Mouse (Mus musculus): ENCODE data around the gene Ldb1. TPM values are rescaled to one million over a fixed set of nuclear protein-coding genes. Genes with fewer than 3 reads are reported as not detected.
A peak's percentile ranks its signal among the peaks of the same experiment; 100 is the strongest.

Ldb1 gene
- polyA plus RNA-seq (2011; ENCODE audit: insufficient read depth, insufficient read length, low replicate concordance, missing spikeins) = 177 and 217 TPM in 2 replicates

DNA sequence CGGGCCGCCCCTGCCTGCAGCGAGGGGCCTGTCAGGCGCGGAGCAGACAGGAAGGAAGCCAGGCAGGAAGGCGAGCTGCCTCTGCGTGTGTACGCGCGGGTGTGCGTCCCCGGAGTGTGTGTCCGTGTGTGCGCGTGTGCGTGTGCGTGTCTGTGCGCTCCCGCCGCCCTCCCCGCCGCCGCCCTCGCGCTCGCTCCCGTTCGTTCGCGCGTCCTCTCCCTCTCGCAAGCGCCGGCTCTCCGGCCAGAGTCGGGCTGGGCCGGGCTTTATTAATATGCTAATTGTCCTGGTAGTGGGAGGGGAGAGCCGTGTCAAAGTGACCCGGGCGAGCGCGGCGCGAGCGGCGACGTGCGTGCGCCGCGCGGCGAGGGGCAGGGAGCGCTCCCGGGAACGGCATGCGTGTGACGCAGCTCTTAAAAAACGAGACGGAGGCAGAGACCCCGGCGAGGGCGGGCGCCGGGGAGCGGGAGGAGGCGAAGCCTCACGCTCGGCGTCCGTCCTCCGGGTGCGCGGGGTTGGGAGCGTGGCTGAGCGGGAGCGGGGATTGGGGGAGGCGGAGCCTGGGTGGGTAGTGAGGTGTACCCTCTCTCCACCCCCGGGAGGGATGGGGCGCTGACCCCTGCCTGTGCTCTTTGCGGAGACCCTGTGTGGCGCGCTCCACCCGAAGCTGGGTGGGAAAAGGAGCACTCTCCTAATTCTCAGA, at the start of gene Ldb1:
TSS of gene Ldb1 (minus strand) at position 222 of the 703 bp plus-strand sequence.
- TF ChIP-seq CTCF (IDR thresholded peaks at IDR 0.05; ENCODE audit: control insufficient read depth, insufficient read depth, low read length) (no peak), POLR2A (IDR thresholded peaks at IDR 0.05; ENCODE audit: borderline replicate concordance, control insufficient read depth, low read depth, low read length) (peak; percentile 67)
- H3K27ac ChIP-seq (ENCODE audit: control insufficient read depth, insufficient read depth, low read depth, low read length, poor library complexity) = peak within 1 kb of the TSS; percentile 79
- H3K4me1 ChIP-seq (ENCODE audit: control insufficient read depth, insufficient read depth, low read length) = peaks cover 8% of the 10 kb centered on the region

DNA sequence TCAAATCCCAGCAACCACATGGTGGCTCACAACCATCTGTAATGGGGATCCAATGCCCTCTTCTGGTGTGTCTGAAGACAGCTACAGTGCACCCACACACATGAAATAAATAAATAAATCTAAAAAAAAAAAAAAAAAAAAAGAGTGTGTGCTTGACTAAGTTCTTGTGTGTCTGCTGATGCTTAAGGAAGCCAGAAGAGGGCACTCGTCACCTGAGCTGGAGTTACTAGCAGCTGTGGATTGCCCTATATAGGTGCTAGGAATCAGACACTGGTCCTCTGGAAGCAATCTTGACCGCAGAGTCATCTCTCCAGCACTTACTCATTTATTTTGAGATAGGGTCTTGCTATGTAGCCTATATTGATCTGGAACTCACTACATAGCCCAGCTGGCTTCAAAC, 49.1 kb upstream of the Ldb1 start:
- TF ChIP-seq CTCF (IDR thresholded peaks at IDR 0.05; ENCODE audit: control insufficient read depth, insufficient read depth, low read length) (no peak), POLR2A (IDR thresholded peaks at IDR 0.05; ENCODE audit: borderline replicate concordance, control insufficient read depth, low read depth, low read length) (no peak)
- 87% methylated on average over 2 of the region's 2 CpGs for WGBS
- no peaks in the 10 kb centered on the region for H3K4me1 ChIP-seq (ENCODE audit: control insufficient read depth, insufficient read depth, low read length)
- no peak overlapping the region for H3K4me3 ChIP-seq (replicated peaks; ENCODE audit: control insufficient read depth, low read depth, low read length)
- no peak overlapping the region for H3K27ac ChIP-seq (ENCODE audit: control insufficient read depth, insufficient read depth, low read depth, low read length, poor library complexity)

More for the DNA sequence above, at the start of gene Ldb1:
- H3K4me3 ChIP-seq (replicated peaks; ENCODE audit: control insufficient read depth, low read depth, low read length) = peak within 1 kb of the TSS; percentile 97
- WGBS = under 1% methylated on average over 84 of the region's 84 CpGs

DNA sequence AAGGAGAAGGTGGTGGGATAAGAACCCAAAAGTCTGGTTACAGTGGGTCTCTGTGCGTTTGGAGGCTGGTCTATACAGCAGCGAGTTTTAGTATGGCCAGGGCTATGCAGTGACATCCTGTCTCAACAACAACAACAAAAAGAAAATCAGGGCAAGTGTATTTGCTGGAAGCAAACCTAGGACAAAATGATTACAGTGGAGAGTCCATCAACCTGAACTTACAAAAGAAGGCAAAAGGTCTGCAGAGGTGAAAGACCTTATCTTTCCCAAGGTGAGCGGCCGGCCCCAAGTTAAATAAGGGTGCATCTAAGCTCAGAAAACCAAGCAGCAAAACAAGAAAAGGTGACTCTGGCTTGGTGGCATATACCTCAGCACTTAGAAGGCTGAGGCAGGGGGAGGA, 46.6 kb upstream of the Ldb1 start:
- no peak overlapping the region for H3K27ac ChIP-seq (ENCODE audit: control insufficient read depth, insufficient read depth, low read depth, low read length, poor library complexity)
- no peak for TF ChIP-seq CTCF (IDR thresholded peaks at IDR 0.05; ENCODE audit: control insufficient read depth, insufficient read depth, low read length)
- TF ChIP-seq POLR2A (IDR thresholded peaks at IDR 0.05; ENCODE audit: borderline replicate concordance, control insufficient read depth, low read depth, low read length) = no peak
- WGBS = 85% methylated on average over 4 of the region's 4 CpGs
- H3K4me1 ChIP-seq (ENCODE audit: control insufficient read depth, insufficient read depth, low read length) = no peaks in the 10 kb centered on the region
- H3K4me3 ChIP-seq (replicated peaks; ENCODE audit: control insufficient read depth, low read depth, low read length) = no peak overlapping the region

DNA sequence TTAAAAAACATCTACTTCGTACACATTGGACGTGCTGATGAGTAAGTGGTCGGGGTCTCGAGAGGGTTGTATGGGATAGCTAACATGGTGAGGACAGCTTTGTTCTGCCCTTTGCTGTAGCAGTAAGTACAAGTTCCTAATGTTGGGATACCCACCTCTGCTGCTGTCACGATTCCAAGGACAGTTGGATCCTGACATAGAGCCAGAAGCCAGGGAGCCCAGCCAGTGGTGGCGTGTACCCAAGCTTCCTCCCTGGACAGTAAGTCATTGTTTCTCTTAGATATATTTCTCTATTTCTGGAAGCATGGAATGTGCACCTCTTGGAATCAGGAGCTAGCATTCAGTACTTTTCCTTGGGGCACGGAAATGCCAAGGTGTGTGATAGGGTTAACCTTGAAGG, 42.9 kb upstream of the Ldb1 start:
- H3K4me3 ChIP-seq (replicated peaks; ENCODE audit: control insufficient read depth, low read depth, low read length) = no peak overlapping the region
- H3K4me1 ChIP-seq (ENCODE audit: control insufficient read depth, insufficient read depth, low read length) = no peaks in the 10 kb centered on the region
- no peak overlapping the region for H3K27ac ChIP-seq (ENCODE audit: control insufficient read depth, insufficient read depth, low read depth, low read length, poor library complexity)
- WGBS = 80% methylated on average over 7 of the region's 7 CpGs
- TF ChIP-seq CTCF (IDR thresholded peaks at IDR 0.05; ENCODE audit: control insufficient read depth, insufficient read depth, low read length) (no peak), POLR2A (IDR thresholded peaks at IDR 0.05; ENCODE audit: borderline replicate concordance, control insufficient read depth, low read depth, low read length) (no peak)

DNA sequence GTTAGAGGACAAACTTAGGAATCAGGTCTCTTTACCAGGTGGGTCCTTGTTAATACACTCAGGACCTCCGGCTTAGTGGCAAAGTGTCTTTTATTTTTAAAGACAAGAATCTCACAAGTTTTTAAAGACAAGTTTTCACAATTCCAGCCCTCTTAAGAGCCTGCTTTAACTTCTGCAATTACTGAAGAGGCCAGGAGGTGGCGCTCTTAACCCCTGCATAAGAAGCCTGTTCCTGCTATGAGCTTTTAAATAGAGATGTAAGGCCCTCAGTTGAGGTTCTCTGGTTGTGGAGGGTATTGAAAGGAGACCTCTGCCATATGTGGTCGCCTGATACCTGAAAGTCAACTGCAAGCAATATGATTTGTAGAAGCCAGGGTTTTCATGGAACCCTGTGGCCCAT, 41.3 kb upstream of the Ldb1 start:
- no peak for TF ChIP-seq POLR2A (IDR thresholded peaks at IDR 0.05; ENCODE audit: borderline replicate concordance, control insufficient read depth, low read depth, low read length)
- TF ChIP-seq CTCF (IDR thresholded peaks at IDR 0.05; ENCODE audit: control insufficient read depth, insufficient read depth, low read length) = 0 out of 2 replicates have a peak, but pooled peaks have one; percentile 7
- Histone ChIP-seq H3K4me3 (replicated peaks; ENCODE audit: control insufficient read depth, low read depth, low read length) (no peak overlapping the region), H3K27ac (ENCODE audit: control insufficient read depth, insufficient read depth, low read depth, low read length, poor library complexity) (no peak overlapping the region), H3K4me1 (ENCODE audit: control insufficient read depth, insufficient read depth, low read length) (no peaks in the 10 kb centered on the region)
- WGBS = 24% methylated on average over 3 of the region's 3 CpGs

DNA sequence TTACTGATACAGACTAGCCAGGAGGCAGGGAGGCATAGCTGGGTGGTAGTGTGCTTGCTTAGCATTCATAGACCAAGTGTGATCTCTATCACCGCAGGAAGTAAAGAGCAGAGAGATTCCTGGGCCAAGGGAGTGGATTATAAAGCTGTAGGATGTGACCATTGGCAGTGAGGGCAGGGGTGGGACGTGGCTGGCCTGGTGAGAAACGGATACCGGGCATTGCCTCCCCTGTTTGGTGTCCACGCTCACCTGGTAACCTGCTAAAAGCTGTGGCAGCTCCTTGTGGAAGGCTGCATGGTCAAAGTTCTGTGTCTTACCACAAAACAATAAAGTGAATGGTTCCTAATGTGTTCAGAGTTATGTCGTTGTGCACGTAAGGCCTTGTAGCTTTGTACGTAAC, 40.2 kb upstream of the Ldb1 start:
- 89% methylated on average over 8 of the region's 8 CpGs for WGBS
- TF ChIP-seq POLR2A (IDR thresholded peaks at IDR 0.05; ENCODE audit: borderline replicate concordance, control insufficient read depth, low read depth, low read length) = no peak
- no peak for TF ChIP-seq CTCF (IDR thresholded peaks at IDR 0.05; ENCODE audit: control insufficient read depth, insufficient read depth, low read length)
- no peaks in the 10 kb centered on the region for H3K4me1 ChIP-seq (ENCODE audit: control insufficient read depth, insufficient read depth, low read length)
- H3K27ac ChIP-seq (ENCODE audit: control insufficient read depth, insufficient read depth, low read depth, low read length, poor library complexity) = no peak overlapping the region
- H3K4me3 ChIP-seq (replicated peaks; ENCODE audit: control insufficient read depth, low read depth, low read length) = no peak overlapping the region

DNA sequence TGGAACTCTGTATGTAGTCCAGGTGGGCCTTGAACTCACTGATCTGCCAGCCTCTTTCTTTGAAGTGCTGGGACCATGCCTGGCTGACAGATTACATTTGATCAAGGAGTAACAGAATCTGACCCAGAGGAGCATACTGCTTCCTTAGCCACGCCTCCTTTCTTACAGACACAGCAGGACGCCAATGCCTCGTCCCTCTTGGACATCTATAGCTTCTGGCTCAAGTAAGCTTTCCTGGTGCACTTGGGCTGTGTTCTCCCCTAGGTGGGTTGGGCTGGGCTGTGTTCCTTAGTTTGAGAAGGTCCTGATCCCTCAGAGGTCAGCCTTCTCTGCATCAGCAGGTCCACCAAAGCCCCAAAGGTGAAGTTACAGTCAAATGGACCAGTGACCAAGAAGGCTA, 33.5 kb upstream of the Ldb1 start:
- H3K4me3 ChIP-seq (replicated peaks; ENCODE audit: control insufficient read depth, low read depth, low read length) = no peak overlapping the region

DNA sequence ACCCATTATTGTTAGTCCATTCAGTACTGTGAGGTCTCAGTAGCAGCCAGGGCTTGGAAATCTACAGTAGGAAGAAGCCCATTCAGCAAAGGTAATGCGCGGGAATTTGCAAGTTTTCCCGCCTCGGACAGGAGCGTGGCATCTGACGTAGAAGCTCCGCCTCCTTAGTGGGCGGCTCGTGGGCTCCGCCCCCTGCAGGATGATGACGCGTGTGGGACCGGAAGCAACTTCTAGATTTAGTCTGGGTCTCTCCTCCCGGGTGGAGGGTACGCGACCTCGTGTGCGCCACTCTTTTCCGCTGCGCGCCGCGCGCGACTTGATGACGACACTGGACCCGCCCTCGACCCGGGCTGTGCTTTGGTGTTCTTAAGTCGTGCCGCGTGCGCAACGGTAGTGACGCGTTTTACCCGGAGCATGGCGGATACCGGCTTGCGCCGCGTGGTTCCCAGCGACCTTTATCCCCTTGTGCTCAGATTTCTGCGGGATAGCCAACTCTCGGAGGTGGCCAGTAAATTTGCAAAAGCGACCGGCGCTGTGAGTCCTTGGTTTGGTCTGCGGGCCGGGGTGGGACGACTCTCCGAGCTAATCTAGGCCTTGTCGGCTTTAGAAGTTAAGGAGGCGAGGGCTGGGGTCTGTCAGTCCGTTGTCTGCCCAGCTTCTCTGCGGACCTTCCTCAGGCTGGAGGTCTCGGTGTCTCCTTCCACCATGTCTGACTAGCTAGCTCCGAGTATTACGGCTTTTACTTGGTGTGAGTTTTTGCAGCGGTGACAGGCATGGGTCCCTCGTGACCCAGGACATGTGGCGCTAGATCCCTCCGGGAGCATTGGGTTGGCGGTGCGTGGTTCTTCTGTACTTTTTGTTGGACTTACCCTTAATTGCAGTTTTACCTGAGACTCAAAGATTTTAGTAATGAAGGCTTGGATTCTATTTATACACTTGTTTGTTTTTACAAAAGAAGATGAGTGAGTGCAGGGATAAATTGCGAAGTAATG, 30.9 kb upstream of the Ldb1 start, which contains the start of gene Nolc1:
TSS of gene Nolc1 (plus strand) at position 248 of the 992 bp plus-strand sequence.
- H3K4me3 ChIP-seq (replicated peaks; ENCODE audit: control insufficient read depth, low read depth, low read length) = peak within 1 kb of the TSS; percentile 95
- no peaks in the 10 kb centered on the region; the same call in 1 of the 2 replicates for H3K4me1 ChIP-seq (ENCODE audit: control insufficient read depth, insufficient read depth, low read length)
- under 1% methylated on average over 66 of the region's 66 CpGs for WGBS
- TF ChIP-seq CTCF (IDR thresholded peaks at IDR 0.05; ENCODE audit: control insufficient read depth, insufficient read depth, low read length) (no peak), POLR2A (IDR thresholded peaks at IDR 0.05; ENCODE audit: borderline replicate concordance, control insufficient read depth, low read depth, low read length) (peak; percentile 56; the same call in 1 of the 2 replicates)
- peak within 1 kb of the TSS; percentile 35; the same call in 1 of the 2 replicates for H3K27ac ChIP-seq (ENCODE audit: control insufficient read depth, insufficient read depth, low read depth, low read length, poor library complexity)

More for the DNA sequence above, 33.5 kb upstream of the Ldb1 start:
- no peak overlapping the region for H3K27ac ChIP-seq (ENCODE audit: control insufficient read depth, insufficient read depth, low read depth, low read length, poor library complexity)
- H3K4me1 ChIP-seq (ENCODE audit: control insufficient read depth, insufficient read depth, low read length) = no peaks in the 10 kb centered on the region; the same call in 1 of the 2 replicates
- no peak for TF ChIP-seq POLR2A (IDR thresholded peaks at IDR 0.05; ENCODE audit: borderline replicate concordance, control insufficient read depth, low read depth, low read length)
- no peak for TF ChIP-seq CTCF (IDR thresholded peaks at IDR 0.05; ENCODE audit: control insufficient read depth, insufficient read depth, low read length)
- WGBS = 84% methylated on average over 3 of the region's 3 CpGs
